Mouse (Mus musculus) layer of hippocampus, adult 11-12 months (tissue): ENCODE measurements around the gene Msrb3.
"Not testable (repeated sequence)": the region's sequence is repeated elsewhere in the genome, so short reads cannot be mapped to it uniquely, and the experiment has no call there.

Source experiments
- DNase-seq: peaks from one replicate; pipeline ENCODE4 v3.0.0; 2022; ENCODE audit warnings: low spot score

Gene Msrb3

DNA sequence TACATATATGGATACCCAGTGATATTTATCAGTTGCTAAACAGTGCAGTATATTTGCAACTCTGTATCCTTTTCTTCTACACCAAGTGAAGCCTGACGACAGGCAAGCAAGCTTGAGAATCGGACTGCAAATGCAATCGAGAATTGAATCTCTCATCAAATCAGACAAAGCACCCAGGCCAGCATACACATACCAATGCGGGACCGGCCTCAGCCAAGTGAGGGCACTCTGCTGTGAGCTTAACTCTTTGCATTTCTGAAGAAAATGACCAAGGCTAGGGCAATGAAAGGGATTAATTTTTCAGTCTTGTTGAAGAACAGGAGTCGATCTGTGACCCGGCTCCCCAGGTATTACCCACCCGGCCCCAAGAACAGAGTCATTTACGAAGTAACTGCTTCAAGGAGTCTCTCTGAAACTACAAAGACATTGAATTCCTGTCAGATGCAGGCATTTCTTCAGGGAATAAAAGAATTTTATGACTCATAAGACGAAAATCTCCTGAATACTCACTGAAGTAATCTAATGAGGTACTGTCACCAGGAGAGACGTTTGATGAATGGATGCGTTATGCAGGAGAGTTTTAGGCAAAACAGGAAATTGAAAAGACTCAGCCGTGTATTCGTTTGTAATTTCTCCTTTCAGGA, 88.7 kb downstream of the Msrb3 start:
- no peak for DNase-seq

GRCm38 (mm10) chr10:120808167-120808566, 90.7 kb downstream of the Msrb3 start:
- no peak for DNase-seq

GRCm38 (mm10) chr10:120801127-120801526, 97.8 kb downstream of the Msrb3 start:
- DNase-seq = no peak

GRCm38 (mm10) chr10:120799479-120799878, 99.4 kb downstream of the Msrb3 start:
- DNase-seq = no peak

GRCm38 (mm10) chr10:120796749-120797148, 102.2 kb downstream of the Msrb3 start:
- no peak for DNase-seq

GRCm38 (mm10) chr10:120794391-120794817, 104.5 kb downstream of the Msrb3 start:
- DNase-seq = no peak

GRCm38 (mm10) chr10:120792191-120792765, 106.6 kb downstream of the Msrb3 start:
- no peak for DNase-seq

GRCm38 (mm10) chr10:120791438-120791837, 107.5 kb downstream of the Msrb3 start:
- DNase-seq = no peak

- DNase-seq = no peak
Measured at GRCm38 (mm10) chr10:120787202-120787601, 111.7 kb downstream of the Msrb3 start.

DNA sequence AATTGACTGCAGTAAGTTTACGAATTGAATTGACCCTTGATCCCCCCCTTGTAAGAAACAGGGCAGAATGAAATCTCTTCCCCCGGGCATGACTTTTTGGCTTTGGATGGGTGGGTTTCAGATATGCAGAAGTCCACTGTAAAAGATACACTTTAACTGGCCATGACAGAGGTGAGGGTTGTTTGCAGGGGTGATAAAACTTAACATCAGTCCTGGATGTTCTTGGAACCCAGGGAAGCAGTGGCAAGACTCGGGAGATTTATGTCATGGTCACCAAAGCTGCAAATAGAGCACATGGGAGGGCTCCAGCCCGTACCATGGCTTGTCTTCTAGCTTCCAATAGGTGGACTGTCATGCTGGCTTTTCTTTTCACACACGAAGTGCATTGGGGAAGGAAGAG, 114.4 kb downstream of the Msrb3 start:
- DNase-seq = no peak

GRCm38 (mm10) chr10:120783393-120783792, 115.5 kb downstream of the Msrb3 start:
- no peak for DNase-seq

GRCm38 (mm10) chr10:120777499-120777898, 121.4 kb downstream of the Msrb3 start:
- no peak for DNase-seq

- DNase-seq = no peak
Measured at GRCm38 (mm10) chr10:120775361-120775760, 123.5 kb downstream of the Msrb3 start.

DNA sequence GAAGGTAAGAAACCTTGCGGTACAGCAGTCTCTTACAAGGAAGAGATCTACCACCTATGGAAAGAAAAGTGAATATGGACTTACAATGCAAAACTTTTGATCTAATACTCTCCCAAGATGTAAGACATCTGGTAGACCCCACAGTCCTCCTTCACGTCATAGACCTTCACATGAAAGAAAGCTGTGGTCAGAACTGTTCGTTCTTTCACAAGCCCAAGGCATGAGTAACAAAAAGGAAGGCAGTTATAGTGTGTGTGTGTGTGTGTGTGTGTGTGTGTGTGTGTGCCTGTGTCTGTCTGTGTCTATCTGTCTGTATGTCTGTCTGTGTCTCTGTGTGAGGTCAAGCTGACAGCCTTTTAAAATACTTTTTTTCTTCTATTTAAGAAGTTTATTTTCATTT, 131.5 kb downstream of the Msrb3 start:
- DNase-seq = no peak

- no peak for DNase-seq
Measured at GRCm38 (mm10) chr10:120765398-120765797, 133.5 kb downstream of the Msrb3 start.

GRCm38 (mm10) chr10:120763656-120764466, 135.0 kb downstream of the Msrb3 start:
- no peak for DNase-seq

DNA sequence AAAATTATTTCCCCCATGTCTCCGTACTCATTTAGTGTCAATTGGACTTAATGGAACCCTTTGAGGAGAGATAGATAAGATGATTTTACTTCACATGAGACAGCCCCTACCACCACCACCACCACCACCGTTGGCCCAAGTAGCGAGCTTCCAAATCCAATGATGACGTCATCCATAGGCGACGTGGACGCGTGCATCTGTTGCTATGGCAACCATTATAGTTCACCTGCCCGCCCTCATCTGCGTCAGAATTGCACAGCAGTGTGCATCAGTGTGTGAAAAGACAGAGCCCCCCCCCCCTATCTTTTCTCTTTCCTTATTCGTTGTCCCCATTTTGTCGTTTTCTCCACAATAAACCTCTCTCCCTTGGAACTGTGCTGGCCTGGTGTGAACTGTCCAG, 135.9 kb downstream of the Msrb3 start:
- no peak for DNase-seq

GRCm38 (mm10) chr10:120760679-120761078, 138.2 kb downstream of the Msrb3 start:
- DNase-seq = no peak

DNA sequence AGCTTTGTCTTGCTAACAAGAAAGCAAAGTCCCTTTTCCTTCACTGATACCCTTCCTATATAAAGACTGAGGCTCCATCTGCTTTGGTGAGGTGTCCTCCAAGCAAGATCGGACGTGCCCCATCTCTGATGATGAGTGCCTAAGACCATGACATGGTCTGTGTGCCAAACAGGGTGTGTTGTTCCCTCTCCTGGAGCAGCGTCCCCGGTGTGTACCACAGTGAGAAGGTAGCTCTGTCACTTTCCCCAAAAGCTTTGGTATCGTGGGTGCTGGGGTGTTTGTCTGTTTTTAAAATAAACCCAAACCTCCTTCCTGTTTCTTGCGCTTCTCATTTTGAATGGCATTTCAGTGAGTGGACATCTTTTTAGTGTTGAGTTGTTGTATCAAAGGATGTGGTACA, 139.0 kb downstream of the Msrb3 start:
- no peak for DNase-seq

DNA sequence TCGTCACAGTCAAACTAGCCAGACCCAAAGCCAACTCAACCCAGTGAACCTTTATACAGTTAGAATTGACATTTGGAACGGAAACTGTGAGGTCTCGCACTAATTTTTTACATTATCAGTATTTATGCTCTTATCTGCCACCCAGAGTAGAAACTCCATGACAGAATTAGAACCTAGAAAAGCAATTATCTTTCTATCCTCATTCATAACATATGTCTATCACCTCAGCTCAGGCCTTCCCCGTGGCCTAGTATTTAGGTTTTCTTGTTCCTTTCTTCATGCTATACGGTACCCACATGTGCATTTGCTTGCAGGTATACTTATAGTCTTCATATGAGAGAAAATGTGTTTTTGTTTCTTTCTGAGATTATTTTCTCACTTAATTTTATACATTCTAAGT, 146.4 kb downstream of the Msrb3 start:
- no peak for DNase-seq

DNA sequence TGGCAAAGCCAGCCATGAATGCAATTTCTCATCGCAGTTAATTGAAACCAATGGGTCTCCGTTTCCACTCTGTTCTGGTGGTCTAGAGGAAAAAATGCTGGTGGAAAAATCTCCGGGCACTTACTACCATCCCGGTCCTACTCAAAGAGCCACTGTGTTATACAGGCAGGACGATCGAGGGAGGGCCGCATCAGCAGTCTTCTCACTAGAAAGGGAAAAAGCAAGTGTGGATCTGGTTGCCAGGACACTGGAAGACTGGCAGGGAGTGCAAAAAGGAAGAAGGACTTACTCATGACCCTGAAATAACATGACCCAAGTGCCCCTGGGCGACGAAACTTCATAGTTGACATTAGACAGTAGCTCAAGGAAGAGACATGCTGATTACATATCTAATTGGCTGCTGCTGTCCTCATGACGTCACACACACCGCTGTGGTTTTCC, 147.1 kb downstream of the Msrb3 start:
- DNase-seq = no peak

DNA sequence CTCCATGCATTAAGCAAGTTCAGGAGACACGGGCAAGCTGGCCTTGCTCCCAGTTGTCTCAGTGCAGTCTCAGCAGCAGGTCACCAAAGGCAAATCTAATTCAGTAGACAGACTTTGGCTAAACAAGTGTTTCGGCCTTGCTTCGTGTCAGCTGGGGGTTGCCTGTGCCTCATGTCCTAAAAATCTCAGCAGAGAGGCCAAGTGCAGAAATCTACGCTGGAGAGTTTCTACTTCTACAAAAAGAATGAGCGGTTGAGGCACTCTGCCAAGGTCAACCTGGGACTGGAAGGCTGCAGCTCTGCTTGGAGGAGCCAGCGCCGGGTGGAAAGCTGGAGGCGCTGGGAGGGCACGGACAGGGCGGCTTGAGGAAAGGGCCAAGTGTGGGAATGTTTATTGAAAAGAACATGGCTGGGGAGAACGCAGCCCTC, 147.6 kb downstream of the Msrb3 start:
- peak; percentile 21 for DNase-seq

DNA sequence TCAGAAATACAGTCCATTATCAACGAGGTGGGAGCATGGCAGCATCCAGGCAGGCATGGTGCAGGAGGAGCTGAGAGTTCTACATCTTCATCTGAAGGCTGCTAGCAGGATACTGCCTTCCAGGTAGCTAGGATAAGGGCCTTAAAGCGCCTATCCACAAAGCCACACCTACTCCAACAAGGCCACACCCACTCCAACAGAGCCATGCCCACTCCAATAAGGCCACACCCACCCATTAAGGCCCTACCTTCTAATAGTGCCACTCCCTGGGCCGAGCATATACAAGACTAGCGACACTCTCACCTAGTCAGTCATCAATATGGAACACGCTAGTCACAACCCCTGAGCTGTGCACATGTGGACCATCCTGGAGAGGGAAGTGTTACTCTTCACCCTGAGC, 149.3 kb downstream of the Msrb3 start:
- DNase-seq = not testable (repeated sequence)
